Mouse (Mus musculus) spleen, adult 12 weeks (tissue): ENCODE results near the gene Stard13.

Experiments
- DNase-seq: peaks from one replicate; pipeline ENCODE4 v3.0.0; 2022; ENCODE audit warnings: low spot score

Gene Stard13

GRCm38 (mm10) chr5:151020831-151021230 lies 212.8 kb downstream of the Stard13 start:
- DNase-seq = no peak

GRCm38 (mm10) chr5:151020031-151020820 lies 213.4 kb downstream of the Stard13 start:
- no peak for DNase-seq

GRCm38 (mm10) chr5:151018959-151019358 lies 214.7 kb downstream of the Stard13 start:
- no peak for DNase-seq

- DNase-seq = no peak
These were observed 215.2 kb downstream of the Stard13 start for GRCm38 (mm10) chr5:151018450-151018849.

GRCm38 (mm10) chr5:151004216-151004755 lies 229.3 kb downstream of the Stard13 start:
- no peak for DNase-seq

GRCm38 (mm10) chr5:151002051-151002450 lies 231.6 kb downstream of the Stard13 start:
- no peak for DNase-seq

- no peak for DNase-seq
These were observed 232.5 kb downstream of the Stard13 start for GRCm38 (mm10) chr5:151001111-151001510.

GRCm38 (mm10) chr5:150996586-150996985 lies 237.1 kb downstream of the Stard13 start:
- DNase-seq = no peak

GRCm38 (mm10) chr5:150994096-150994495 lies 239.5 kb downstream of the Stard13 start:
- DNase-seq = no peak
